Mouse (Mus musculus) stomach, embryonic 14.5 days (tissue): Measurements from ENCODE around the gene H2bfm. TPM values are rescaled to one million over a fixed set of nuclear protein-coding genes. Genes with fewer than 3 reads are reported as not detected.

Experiments used
- ATAC-seq: fragments of 200-750 bp; cut with Nextera tagmentation; 2 replicates; pipeline ENCODE4 v1.8.0; 2017; ENCODE audit warnings: low read depth, moderate TSS enrichment; ENCODE audit not compliant: insufficient number of reproducible peaks, insufficient read depth, low FRiP score
- H3K27ac ChIP-seq: fragments of 300-500 bp; sonication (generic); 2 replicates; pipeline ENCODE4 v1.5.1; 2014; ENCODE audit warnings: mild to moderate bottlenecking, low read length, moderate library complexity, mixed read lengths
- H3K27me3 ChIP-seq: fragments of 300-500 bp; sonication (generic); 2 replicates; pipeline ENCODE4 v1.6.1; 2014; ENCODE audit warnings: low read length, control low read depth, mixed read lengths; ENCODE audit not compliant: control insufficient read depth, insufficient read depth
- H3K36me3 ChIP-seq: fragments of 300-500 bp; sonication (generic); 2 replicates; pipeline ENCODE4 v1.6.1; 2014; ENCODE audit warnings: mild to moderate bottlenecking, control low read depth, low read length, moderate library complexity, mixed read lengths; ENCODE audit not compliant: control insufficient read depth, insufficient read depth
- H3K4me1 ChIP-seq: fragments of 300-500 bp; sonication (generic); 2 replicates; pipeline ENCODE4 v1.6.1; 2014; ENCODE audit warnings: low read length, control low read depth, mixed read lengths; ENCODE audit not compliant: control insufficient read depth, insufficient read depth
- H3K4me2 ChIP-seq: fragments of 300-500 bp; sonication (generic); replicated peaks from 2 replicates; pipeline ENCODE4 v1.6.1; 2014; ENCODE audit warnings: low read depth, low read length, control low read depth
- H3K4me3 ChIP-seq: fragments of 300-500 bp; sonication (generic); 2 replicates; pipeline ENCODE4 v1.5.1; 2014; ENCODE audit warnings: low read depth, low read length, control low read depth
- H3K9ac ChIP-seq: fragments of 300-500 bp; sonication (generic); replicated peaks from 2 replicates; pipeline ENCODE4 v1.6.1; 2014; ENCODE audit warnings: low read depth, mild to moderate bottlenecking, control low read depth, low read length, moderate library complexity, mixed read lengths
- H3K9me3 ChIP-seq: fragments of 300-500 bp; sonication (generic); 2 replicates; pipeline ENCODE4 v1.6.1; 2016; ENCODE audit warnings: low read depth, low read length, control low read depth; ENCODE audit not compliant: control insufficient read depth
- WGBS: fragments of 180-500 bp; shearing (Covaris S2); extraction: QIAGEN DNeasy Blood & Tissue Kit; methylation state at CpG from one replicate; pipeline ENCODE4 v1.1.7; 2014; 5-methylcytosine and 5-hydroxymethylcytosine counted together
- polyA plus RNA-seq: library from polyadenylated mRNA; unstranded; fragments of >200 nt; fragmentation: Nextera tagmentation; extraction: Ambion mirVana; gene quantifications from 2 replicates; pipeline ENCODE4 v1.2.1, GENCODE M21; 2014

The H2bfm gene
- polyA plus RNA-seq, 1 experiment from 2014 or later, result not detected

GRCm38 (mm10) chrX:136976424-136977084, 49.4 kb downstream of the H2bfm start, which contains the start of the genes Tmsb15l and Tmsb15b1:
Tmsb15l (minus strand) TSS chrX:136976869.
Tmsb15b1 (minus strand) TSS chrX:136976874.
- H3K9me3 ChIP-seq, result no peaks in the 10 kb centered on the region
- H3K27ac ChIP-seq, result no peak within 1 kb of the TSS
- H3K4me1 ChIP-seq, result no peaks in the 10 kb centered on the region
- H3K36me3 ChIP-seq, result no peaks in the 10 kb centered on the region
- no peak within 1 kb of the TSS for H3K9ac ChIP-seq
- peak within 1 kb of the TSS; percentile 33 for H3K4me3 ChIP-seq
- WGBS, result 34% methylated on average over 15 of the region's 15 CpGs
- ATAC-seq, result peak; percentile 100
- H3K4me2 ChIP-seq, result peak within 1 kb of the TSS; percentile 42
- H3K27me3 ChIP-seq, result no peaks in the 10 kb centered on the region

Other genes starting within 250 kb of the H2bfm start
- gene Tceal1, start 219.3 kb upstream of the H2bfm start, polyA plus RNA-seq, result 10.4 and 11.1 TPM in 2 replicates
- gene Morf4l2, start 183.6 kb upstream of the H2bfm start, polyA plus RNA-seq, result 523 and 569 TPM in 2 replicates
- gene Glra4, start 147.2 kb upstream of the H2bfm start, polyA plus RNA-seq, result 0.14 TPM in 1 of 2 replicates, not detected in the other
- 5.5 and 6.5 TPM in 2 replicates for gene Plp1, start 104.7 kb upstream of the H2bfm start, polyA plus RNA-seq
- 0.88 and 0.97 TPM in 2 replicates for gene Rab9b, start 58.6 kb upstream of the H2bfm start, polyA plus RNA-seq
- 46.0 and 50.6 TPM in 2 replicates for gene Tmsb15b2, start 48.2 kb downstream of the H2bfm start, polyA plus RNA-seq
- 4.2 and 5.8 TPM in 2 replicates for gene Tmsb15l, start 49.5 kb downstream of the H2bfm start, polyA plus RNA-seq
- gene Tmsb15b1, start 49.5 kb downstream of the H2bfm start, polyA plus RNA-seq, result 32.3 and 35.1 TPM in 2 replicates
- gene Zcchc18, start 65.8 kb downstream of the H2bfm start, polyA plus RNA-seq, result 19.2 and 21.4 TPM in 2 replicates
- 10.6 and 14.4 TPM in 2 replicates for gene Slc25a53, start 111.0 kb downstream of the H2bfm start, polyA plus RNA-seq
- gene Fam199x, start 122.3 kb downstream of the H2bfm start, polyA plus RNA-seq, result 9.9 and 10.6 TPM in 2 replicates
- gene Esx1, start 194.8 kb downstream of the H2bfm start, polyA plus RNA-seq, result not detected in 2 replicates